Mouse (Mus musculus) ES-Bruce4 (cell line): ENCODE data around the gene Abtb1.

ENCODE experiments used
- CTCF ChIP-seq: IDR thresholded peaks from one replicate; pipeline ENCODE4 v1.8.1; 2011; ENCODE audit warnings: low read depth, low read length
- POLR2A ChIP-seq: IDR thresholded peaks from one replicate; pipeline ENCODE4 v1.8.1; 2011; ENCODE audit warnings: low read length; ENCODE audit not compliant: insufficient read depth

GRCm38 (mm10) chr6:88810291-88810690 lies 31.5 kb downstream of the Abtb1 start:
- TF ChIP-seq CTCF, result no peak
- TF ChIP-seq POLR2A, result no peak
